Mouse (Mus musculus) liver, adult 2 months (tissue): Measurements from ENCODE around the gene Mvd.

Experiments
- CTCF ChIP-seq: fragments of 200-500 bp; IDR thresholded peaks from 2 replicates; pipeline ENCODE4 v1.5.1; 2011; ENCODE audit warnings: low read depth, low read length, control low read depth
- POLR2A ChIP-seq: fragments of 200-500 bp; IDR thresholded peaks from 2 replicates; pipeline ENCODE4 v1.6.1; 2011; ENCODE audit warnings: low read length, control low read depth; ENCODE audit not compliant: insufficient read depth; ENCODE audit errors: extremely low read depth

DNA sequence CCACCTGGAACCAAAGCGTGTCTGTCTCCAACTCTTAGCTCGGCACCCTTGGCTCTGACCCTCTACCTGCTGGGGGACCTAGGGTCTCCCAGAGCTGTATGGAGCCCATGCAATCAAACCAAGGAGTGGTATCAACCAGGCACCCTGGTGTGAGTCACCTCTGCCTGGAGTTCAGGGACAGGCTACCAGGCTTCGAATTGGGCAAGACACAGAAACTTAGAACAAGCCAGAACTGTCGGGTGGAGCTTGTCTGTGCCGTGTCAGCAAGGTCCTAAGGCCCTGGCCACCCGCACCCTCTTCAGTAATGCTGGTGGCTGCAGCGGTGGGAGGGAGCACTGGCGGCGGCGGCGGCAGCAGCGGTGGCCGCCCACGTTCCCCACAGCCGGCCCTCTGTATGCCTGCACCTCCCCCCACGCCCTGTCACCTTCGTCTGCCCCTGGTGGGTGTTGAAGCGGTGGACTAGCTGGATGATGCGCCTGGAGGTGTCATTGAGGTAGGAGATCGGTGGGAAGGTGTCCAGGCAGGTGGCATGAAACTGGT lies 6.6 kb downstream of the Mvd start:
- TF ChIP-seq CTCF (no peak), POLR2A (no peak)
